Mouse (Mus musculus) cerebellum, adult 11 months (tissue): ENCODE data around the gene Srms.

Experiments used
- DNase-seq: peaks from one replicate; pipeline ENCODE4 v3.0.0; 2022

Srms gene

DNA sequence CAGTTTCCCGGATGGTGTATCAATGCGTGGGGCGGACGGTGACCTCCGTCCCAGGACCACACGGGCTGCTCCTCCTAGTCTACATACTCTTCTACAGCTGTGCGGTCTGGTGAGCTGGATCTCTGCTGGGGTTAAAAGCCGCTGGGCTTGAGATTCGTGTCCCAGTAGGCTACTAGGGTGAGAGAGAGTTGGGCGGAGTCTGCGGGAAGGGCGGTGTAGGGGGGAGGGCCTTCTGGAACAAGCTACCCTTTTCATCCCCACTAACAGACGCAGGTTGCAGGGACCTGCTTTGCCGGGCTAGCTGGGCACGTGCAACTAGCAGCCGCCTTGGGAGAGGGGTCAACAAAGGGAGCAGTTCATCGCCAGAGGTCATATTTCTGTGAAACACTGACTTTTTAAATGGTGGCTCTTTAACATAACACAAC is at the start of gene Srms:
TSS of gene Srms (minus strand) at position 165 of the 425 bp plus-strand sequence.
- no peak for DNase-seq

DNA sequence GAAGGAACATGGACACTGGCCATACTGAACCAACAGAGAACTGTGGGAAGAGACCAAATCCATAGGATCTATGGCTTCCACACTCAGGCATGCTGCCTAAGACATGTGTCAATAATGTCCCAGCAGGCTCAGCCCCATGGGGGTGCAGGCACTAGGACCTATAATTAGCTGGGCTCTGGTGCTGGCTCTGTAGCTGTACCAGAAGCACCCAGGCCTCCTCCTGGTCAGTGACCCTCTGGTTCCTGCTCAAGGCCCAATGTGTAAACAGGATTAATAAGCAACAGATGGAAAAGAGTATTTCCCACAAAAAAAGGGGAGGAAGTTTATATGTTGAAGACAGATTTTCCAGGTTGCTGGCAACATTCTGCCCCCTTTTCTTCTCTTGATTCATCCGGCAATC is 40.3 kb upstream of the Srms start:
- no peak for DNase-seq

- no peak for DNase-seq
These were observed 38.9 kb upstream of the Srms start for GRCm38 (mm10) chr2:181251841-181252240.

DNA sequence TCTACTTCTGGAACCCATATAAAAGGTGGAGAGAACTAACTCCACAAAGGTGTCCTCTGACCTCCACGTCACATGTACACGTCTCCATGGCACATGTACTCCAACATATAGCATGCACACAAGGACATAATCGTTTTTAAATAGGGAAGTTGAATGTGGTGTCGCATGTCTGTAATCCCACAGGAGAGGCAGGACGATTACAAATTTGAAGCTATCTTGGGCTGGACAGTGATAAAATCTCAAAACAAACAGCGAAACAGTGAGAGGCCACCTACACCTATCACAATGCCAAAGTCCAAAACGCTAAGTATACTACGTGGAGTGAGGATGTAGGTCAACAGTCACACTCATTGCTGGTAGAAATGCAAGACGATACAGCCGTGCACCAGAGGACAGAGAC is 36.2 kb upstream of the Srms start:
- no peak for DNase-seq

GRCm38 (mm10) chr2:181245031-181245430 is 32.0 kb upstream of the Srms start:
- no peak for DNase-seq

DNA sequence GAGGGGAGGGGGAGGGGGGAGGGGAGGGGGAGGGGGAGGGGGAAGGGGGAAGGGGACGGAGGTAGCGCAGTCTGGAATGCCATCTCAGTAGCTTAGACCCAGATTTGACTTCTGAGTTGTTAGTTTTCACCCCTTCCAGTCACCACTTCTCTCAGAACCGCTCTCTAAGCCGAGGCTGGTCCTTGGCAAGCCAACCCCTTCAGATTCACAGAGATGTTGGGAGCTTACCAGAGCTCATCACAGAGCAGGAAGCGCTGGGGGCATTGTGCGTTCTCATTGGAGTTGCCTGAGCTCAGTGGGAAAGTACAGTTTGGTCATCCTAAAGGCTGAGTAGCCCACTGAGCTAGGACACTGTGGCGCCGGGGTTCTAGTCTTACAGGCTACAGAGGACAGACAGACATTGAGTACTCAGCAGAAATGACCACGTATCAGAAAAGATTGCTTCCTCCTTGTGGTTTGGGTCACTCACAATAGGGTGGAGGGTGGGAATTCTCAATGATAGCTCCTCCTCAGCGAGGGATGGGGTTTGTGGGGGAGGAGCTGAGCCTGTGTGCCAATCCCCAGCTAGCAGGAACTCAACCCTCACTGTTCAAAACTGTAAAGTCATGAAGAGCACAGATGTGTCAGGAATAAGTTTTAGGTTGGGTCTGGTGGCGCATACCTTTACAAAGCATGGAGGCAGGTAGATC is 30.9 kb upstream of the Srms start:
- DNase-seq: no peak

DNA sequence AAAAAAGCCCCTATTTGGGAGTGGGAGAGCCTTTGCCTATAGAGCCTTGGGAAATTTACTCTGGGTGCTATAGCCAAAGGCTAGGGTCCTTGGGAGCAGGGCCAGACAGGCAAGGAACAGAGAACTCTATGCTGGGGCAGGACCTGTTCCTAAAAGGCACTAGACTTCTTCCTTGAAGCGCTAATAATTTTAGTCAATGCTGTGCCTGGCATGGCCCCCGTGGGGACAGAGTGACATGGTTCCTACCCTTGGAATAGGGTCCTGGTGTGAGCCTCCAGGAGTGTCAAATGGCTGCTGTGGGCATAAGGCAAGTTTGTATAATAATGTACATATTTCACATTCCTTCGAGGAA is 29.3 kb upstream of the Srms start:
- DNase-seq: no peak

GRCm38 (mm10) chr2:181241602-181242313 is 28.8 kb upstream of the Srms start, which contains the start of gene Helz2:
TSS of gene Helz2 (minus strand) at chr2:181242027.
- no peak for DNase-seq

DNA sequence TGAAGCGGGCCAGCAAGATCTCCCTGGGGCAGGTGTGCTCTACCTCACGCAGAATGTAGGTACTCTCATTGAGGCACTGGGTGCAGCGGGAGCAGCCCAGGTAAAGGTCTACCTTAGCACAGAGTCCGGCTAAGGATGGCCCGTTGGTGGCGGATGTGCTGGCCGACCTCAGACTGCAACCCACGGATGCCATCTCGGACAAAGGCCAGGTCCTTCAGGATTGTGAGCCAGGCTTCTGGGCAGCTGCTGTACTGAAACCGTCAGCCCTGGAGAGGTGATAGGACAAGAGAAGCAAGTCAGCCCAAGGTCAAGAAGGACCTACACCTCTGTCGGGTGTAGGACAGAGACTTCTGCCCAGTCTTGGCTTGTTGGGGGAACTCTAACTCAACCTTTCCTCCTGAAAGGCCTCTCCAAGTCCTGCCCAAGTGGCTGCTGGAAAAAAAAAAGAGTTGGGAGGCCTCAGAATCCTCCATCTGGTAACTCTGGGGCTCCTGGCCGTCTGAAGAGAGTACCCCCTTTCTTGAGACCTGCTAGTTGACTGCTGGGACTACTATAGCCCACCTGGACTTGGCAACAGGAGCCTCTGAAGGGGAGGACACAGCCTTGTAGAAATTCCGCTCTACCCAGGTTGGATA is 27.9 kb upstream of the Srms start:
- DNase-seq: no peak

DNA sequence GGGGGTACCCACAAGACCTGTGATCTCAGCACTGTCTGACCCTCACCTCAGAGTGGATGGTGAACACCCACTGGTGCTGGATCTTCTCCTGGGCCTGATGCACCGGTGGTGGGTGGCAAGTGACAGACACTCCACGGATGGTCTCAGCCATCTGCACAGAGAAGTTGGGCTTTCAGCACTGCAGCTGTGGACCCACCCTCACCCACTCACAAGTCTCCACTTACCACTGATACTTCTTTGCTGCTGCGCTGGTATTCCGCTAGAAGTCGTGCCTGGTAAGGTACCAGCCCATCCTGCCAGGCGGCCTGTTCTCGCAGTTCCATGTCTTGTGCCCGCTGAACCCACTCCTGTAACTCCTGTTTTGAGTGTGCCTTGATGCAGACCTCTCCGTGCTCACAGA is 26.3 kb upstream of the Srms start:
- DNase-seq: no peak

GRCm38 (mm10) chr2:181238861-181239260 is 25.9 kb upstream of the Srms start:
- no peak for DNase-seq

- no peak for DNase-seq
These were observed 25.2 kb upstream of the Srms start for GRCm38 (mm10) chr2:181238091-181238610.

DNA sequence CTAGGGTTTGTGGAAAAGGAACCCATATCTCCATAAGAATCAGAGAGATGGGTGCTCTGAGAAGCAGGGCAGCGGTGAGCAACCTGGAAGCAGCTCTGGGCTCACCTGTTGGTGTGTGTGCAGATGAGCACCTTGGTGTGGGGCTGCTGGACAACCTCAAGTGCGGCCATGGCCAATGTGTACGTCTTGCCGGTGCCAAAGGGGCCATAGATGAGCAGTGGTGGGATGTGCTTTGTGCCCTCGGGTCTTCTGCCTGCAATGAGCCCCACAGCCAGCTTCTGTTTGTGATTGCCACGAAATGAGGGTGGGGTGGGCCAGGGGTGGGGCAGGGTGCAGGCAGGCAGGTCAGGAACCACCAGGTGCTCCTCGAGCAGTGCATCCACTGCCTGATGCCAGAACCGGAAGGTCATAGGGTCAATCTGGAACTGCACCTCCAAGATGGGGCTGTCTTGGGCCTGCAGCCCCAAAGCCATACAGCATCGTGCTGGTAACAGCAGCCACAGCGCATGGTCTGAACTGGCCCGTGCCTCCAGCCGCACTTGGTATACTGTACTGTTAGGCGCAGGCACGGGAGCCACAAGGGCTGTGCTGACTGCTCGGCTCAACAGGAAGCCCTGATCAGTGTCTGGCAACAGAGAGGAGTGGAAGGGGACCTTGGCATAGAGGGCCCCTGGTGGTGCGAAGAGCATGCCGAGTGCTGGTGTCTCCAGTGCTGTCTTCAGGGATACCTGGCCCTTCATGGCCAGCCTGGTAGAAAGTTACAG is 24.4 kb upstream of the Srms start:
- DNase-seq: no peak

DNA sequence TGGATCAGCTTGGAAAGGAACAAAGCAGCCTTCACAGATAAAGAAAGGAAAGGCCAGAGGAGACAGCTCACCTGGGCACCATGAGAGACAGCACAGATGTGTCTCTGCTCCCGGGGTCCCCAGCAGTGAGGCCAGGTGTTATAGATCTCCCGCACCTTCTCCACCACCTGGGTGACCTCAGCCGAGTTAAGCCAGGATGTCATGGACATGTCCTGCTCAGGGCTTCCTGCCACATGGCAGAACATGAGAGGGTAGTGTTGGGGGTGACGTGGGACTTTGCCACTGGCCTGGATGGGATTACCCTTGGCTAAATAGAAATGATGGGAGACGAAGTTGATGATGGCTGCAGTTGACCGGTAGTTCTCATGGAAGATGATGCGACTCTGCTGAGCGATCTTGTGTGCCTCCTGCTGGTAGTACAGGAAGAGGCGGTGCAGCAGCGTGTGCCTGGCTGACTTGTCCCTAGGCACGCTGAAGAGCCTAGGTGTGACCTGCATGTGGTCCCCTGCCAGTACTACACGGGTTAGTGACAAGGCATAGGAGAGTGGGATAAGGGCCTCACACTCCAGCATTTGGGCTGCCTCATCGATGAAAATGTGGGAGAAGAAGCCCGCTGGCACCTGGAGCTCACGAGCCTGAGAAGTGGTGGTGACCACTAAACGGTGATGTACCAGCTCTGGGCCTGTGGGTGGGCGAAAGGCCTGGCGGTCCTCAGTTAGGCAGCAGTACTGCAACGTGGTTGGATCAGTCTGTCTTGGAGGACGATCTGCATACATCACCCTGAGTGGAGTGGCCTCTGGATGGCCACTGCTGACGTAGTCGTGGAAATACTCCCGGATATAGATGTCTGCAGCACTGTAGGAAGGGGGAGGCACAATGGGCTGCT is 22.9 kb upstream of the Srms start:
- no peak for DNase-seq

GRCm38 (mm10) chr2:181234680-181235079 is 21.7 kb upstream of the Srms start:
- no peak for DNase-seq

GRCm38 (mm10) chr2:181233443-181233842 is 20.5 kb upstream of the Srms start:
- no peak for DNase-seq

GRCm38 (mm10) chr2:181231171-181231570 is 18.2 kb upstream of the Srms start:
- peak; percentile 53 for DNase-seq

DNA sequence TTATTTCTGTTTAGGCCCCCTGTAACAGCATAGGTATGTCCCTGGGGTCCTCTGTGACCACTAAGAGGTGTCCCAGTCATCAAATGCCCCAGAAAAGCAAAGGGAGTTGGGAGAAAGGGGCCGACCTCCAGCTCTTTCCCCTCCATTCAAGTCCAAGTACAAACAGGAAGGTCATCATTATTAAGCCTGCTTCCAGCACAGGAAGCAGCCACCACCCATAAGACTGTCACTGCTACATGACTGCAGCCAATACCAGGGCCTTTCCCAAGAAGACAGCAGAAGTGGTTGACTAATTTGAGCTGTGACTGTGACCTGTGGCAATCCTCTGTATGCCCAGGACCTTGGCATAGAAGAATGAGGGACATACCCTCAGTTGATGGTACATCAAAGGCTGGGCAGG is 15.3 kb upstream of the Srms start:
- DNase-seq: no peak

DNA sequence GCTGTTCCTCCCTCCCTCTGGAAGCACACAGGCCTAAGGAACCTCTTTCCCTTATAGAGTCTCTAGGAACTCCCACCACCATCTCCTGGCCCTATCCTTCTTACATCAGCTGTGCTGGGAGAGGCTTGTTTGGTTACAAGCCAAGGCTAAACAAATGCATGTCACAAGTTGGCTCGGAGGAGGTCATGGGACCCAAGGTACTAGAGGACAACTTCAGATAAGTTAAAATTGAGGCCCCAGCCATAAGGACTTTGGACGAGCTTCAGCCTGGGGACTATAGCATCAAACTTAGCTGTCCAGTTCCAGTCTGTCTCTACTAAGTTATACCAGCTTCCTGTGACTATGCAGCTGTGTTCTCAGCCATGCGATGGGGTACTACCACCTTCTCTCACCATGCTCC is 14.1 kb upstream of the Srms start:
- no peak for DNase-seq

DNA sequence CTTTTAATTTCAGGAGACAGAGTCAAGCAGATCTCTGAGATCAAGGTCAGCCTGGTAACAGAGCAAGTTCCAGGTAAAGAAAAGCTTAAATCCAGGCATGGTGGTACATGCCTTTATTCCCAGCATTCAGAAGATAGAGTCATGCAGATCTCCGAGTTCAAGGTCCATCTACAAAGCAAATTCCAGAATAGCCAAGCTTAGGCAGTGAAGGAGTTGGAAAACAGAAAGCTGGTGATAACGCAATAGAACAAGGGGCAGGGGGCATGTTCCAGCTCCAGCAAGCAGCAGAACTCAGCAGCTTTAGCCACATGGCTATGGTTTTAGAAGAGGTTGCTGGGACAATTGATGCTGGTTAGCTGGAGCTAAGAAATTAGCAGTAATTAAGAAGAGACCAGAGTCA is 12.0 kb upstream of the Srms start:
- no peak for DNase-seq

DNA sequence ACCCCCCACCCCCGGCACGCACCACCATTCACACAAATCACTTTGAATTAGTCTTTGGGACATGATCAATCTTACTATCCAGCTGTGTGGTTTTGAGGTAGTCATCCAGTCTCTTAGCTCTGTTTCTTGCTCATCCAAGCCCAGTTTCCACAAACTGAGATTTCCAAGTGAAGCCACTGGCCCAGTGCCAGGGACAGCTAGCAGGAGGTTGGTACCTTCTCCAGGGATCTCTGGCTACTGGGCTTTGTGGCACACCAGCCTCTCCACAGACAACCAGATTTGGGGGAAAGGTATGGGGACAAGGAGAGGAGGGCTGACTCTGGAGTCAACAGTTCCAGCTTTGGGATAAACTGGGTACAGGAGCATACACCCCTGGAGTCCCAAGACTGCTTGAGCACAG is 7.4 kb upstream of the Srms start:
- DNase-seq: peak; percentile 21

DNA sequence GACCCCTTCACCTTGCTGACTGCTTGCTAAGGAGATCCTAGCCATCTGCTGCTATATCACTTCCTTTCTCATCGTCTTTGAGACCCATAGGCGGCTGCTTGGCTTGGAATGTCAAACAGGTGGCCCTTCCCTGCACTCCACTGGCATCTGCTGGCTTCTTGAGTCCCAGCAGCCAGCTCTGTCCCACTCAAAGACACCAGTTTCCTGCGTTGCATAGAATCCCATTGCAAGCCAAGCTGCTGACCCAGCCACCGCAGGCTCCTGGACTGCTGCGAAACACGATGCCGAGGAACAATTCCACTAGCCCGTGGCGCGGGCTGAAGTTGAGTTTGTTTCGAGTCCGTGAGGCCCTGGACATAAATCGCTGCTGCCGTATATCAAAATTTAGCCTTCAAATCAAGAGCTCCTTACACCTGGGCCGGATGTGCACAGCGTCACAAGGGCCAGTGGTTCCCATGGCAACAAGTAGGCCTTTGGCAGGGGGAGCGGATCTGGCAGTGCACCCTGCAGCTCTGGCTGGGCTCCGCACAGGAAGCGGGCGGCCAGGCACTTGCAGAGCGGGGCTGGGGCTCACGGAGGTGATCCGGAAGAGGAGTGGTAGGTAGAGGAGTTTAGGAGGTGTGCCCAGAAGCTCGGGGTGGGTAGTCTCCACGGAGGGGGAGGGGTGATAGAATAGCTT is 6.7 kb upstream of the Srms start, which contains the start of gene Fndc11:
TSS of gene Fndc11 (plus strand) at position 476 of the 679 bp plus-strand sequence.
- DNase-seq: peak; percentile 48
